Mouse (Mus musculus) left cerebral cortex, adult 9 months (tissue): ENCODE data around the gene Flywch2.
"Not testable (repeated sequence)": the region's sequence is repeated elsewhere in the genome, so short reads cannot be mapped to it uniquely, and the experiment has no call there.

ENCODE experiments used
- DNase-seq, 2 experiments: peaks; one replicate each; pipeline ENCODE4 v3.0.0; 2022; ENCODE audit warnings: low spot score in 2 of 2

Gene Flywch2

DNA sequence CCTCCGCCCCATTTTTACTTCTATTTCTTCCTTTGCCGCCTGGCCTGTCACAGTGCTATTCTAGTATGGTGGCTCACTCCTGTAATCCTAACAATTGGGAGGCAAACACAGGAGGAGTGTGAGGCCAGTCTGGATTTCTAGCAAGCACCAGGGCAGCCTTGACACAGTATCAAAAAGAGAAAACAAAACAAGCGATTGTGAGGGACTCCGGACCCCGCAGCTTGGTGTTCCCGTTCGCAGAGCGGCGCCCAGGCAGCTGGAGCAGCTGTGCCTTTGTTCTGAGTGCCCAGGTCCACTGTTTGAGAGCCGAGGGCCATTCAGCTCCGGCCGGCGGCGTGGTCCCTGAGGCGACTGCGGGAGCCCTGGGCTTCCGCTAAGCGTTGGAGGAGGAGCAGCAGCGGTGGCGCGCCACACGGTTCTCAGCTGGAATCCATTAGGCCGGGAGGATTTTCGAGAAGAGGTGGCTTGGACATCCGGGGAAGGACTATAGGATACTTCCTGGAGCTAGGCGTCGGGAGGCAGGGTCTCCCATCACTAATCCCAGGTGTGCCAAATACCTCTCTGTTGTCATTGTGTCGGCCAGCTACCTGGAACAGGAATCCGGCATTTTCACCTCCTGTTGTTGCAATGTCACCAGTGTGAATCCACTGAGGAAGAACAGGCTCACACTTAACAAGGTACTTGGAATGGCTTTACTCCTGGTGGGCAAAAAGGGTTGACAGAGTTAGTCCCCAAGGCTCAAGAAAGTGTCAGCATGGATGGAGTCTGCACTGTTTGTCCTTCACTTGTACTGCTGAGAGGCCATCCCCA lies 4.6 kb upstream of the Flywch2 start, which contains the start of gene Srrm2:
Srrm2 (plus strand) TSS at position 264 of the 810 bp plus-strand sequence.
- DNase-seq = peak in 1 of 2 experiments; percentile 63

GRCm38 (mm10) chr17:23789749-23790268 lies 3.9 kb upstream of the Flywch2 start:
- DNase-seq = no peak

- no peak for DNase-seq
These were observed 3.1 kb upstream of the Flywch2 start for GRCm38 (mm10) chr17:23788973-23789372.

- no peak for DNase-seq
These were observed 640 bp upstream of the Flywch2 start for GRCm38 (mm10) chr17:23786510-23786931.

DNA sequence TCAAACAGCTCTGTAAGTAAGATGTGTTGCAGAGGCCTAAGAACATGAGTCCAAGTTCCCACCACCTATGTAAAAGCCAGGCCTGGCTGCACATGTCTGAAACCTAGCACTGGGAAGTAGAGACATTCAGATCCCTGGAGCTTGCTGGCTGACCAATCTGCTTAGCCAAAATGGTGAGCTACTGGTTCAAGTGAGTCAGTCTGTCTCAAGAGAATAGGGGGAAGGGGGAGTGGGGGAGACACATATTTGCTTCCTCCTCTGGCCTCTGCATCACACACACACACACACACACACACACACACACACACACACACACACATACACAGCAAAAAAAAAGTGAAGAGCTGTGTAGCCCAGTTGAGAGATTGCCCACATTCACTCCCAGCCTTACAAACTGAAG lies 2.5 kb downstream of the Flywch2 start:
- no peak for DNase-seq

GRCm38 (mm10) chr17:23778447-23778846 lies 7.4 kb downstream of the Flywch2 start:
- DNase-seq = no peak

- DNase-seq = no peak
These were observed 8.7 kb downstream of the Flywch2 start for GRCm38 (mm10) chr17:23777141-23777540.

- DNase-seq = no peak
These were observed 9.7 kb downstream of the Flywch2 start for GRCm38 (mm10) chr17:23776216-23776615.

DNA sequence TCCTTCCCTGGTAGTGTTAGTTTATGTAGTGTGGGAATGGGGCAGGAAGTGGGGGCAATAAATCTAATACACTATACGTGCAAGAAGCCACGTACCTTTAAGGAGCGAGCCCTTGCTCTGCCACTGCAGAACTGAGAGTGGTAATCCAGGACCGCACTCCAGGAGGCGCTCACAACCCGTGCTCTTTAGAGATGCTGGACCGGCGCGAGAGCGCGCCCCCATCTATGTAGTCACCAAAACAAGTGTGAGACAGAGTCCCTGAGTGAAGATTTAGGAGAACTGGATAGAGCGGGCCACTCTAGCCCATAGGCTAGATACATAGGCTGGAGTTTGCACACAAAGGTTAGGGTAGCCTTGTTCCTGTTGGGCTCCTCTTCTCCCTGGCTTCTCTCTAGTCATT lies 11.8 kb downstream of the Flywch2 start:
- DNase-seq = peak in 1 of 2 experiments; percentile 86

DNA sequence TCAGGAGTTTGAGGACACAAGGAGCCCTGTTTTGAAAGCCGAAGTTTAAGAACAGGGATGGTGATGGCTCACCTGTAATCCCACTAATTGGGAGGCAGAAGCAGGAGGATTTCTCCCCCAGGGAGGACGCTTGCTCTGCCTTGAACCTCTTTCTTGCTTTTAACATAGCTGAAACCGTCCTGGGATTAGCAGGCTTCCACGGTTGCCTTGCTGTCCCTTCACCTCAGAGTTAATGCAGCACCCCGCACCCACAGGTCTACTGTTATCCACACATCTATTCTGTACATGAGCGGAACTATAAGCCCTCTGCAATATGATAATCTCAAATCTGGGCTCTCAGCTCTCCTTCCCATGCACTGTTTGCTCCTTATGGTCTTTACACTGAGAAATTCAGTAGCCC lies 12.2 kb downstream of the Flywch2 start:
- no peak for DNase-seq

DNA sequence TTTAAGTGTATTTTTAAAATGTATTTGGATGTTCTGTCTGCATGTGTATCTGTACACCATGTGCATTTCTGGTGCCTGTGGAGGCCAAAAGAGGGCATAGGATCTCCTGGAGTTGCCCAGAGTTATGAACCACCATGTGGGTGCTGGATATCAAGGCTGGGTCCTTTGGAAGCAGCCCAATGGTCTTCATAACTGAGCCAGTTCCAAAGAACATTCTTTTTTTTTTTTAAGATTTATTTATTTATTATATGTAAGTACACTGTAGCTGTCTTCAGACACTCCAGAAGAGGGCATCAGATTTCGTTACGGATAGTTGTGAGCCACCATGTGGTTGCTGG lies 13.7 kb downstream of the Flywch2 start:
- DNase-seq = not testable (repeated sequence)

GRCm38 (mm10) chr17:23771284-23772218 lies 14.3 kb downstream of the Flywch2 start, which contains the start of gene Flywch1:
Gene Flywch1 (minus strand): TSS chr17:23771602.
- DNase-seq = peak; percentile 98 to 99

GRCm38 (mm10) chr17:23770896-23771283 lies 15.0 kb downstream of the Flywch2 start:
- no peak for DNase-seq

- DNase-seq = no peak
These were observed 15.4 kb downstream of the Flywch2 start for GRCm38 (mm10) chr17:23770493-23770892.

DNA sequence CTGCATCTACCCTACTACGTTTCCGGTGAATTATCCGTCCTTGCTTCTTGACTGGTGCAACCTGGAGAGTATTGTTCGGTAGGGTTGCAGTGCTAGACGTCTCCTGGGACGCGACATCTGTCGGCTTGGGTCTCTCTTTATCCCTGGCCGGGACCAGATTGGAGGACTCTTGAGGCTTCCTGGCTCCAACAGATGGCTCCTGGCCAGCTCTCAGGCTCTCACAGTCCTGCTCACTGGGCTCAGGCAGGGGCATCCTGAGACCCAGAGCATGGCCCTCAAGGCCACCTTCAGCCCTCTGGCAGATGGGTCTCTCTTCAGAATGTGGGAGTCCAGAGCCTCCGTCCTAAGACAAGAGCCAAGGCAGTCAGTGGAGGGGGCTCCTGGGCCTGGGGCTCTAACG lies 22.9 kb downstream of the Flywch2 start:
- no peak for DNase-seq

DNA sequence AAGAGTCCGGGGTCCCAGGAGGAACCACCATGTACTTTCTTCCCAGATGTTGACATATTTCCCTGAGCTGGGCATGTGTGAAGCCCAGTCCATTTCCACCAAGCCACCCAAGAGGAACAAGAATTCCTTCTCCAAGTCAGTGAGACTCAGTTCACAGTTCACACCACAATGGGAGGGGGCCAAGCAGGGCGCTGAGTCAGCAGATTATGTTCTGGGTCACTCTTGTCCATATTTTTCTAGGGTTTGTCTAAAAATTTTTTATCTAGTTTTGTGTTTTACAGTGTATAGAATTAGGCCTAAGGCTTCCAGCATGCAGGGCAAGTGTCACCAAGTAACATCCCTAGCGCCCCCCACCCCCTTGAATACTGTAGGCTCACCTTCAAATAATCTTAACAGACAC lies 24.7 kb downstream of the Flywch2 start:
- no peak for DNase-seq

DNA sequence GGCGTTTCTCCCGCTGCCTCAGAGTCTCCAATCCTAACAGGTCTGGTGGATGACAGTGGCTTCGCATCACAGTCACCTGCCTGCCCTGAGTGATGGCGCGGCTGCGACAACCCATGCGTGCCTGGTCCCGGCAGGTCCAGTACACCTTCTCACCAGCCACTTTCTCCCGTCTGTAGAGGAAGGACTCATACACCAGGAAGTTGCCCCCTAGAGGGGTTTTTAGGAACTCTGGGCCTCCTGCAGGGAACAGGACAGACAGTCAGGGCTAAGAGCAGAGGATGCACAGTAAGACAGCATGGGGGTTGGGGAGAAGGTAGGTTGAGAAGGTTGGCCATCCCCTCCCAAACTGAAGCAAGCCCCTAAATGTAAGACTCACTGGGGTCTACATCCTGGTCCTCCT lies 25.6 kb downstream of the Flywch2 start:
- no peak for DNase-seq

GRCm38 (mm10) chr17:23758801-23759200 lies 27.1 kb downstream of the Flywch2 start:
- DNase-seq = no peak

DNA sequence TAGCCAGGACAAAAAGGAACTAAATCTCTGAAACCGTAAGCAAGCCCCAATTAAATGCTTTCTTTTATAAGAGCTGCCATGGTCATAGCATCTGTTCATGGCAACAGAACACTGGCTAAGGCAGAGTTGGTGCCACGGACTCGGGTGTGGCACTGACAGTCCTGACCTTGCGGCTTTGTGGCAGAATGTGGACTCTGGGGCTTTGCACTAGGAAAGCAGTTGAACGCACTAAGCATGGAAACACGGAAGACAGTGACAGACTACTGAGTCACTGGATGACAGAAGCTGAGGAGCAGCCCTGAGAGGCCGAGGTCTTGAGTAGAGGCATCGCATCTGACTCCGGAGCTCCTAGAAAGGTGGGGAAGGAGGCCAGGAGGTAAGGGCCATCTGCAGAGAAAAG lies 28.3 kb downstream of the Flywch2 start:
- DNase-seq = no peak

DNA sequence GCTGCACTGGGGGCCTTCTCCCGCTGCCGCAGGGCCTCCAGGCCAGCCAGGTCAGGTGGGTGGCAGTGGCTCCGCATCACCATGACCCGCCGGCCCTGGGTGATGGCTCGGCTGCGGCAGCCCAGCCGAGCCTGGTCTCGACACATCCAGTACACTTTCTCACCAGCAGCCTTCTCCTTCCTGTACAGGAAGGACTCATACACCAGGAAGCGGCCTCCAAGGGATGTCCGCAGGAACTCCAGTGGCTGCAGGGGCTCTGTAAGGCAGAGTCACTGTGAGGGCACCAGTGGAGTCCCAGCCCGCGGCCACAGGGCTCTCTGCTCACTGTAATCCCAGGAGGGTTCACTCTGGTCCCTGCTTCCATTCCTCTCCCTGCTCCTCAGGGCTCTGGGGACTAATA lies 30.2 kb downstream of the Flywch2 start:
- DNase-seq = no peak

DNA sequence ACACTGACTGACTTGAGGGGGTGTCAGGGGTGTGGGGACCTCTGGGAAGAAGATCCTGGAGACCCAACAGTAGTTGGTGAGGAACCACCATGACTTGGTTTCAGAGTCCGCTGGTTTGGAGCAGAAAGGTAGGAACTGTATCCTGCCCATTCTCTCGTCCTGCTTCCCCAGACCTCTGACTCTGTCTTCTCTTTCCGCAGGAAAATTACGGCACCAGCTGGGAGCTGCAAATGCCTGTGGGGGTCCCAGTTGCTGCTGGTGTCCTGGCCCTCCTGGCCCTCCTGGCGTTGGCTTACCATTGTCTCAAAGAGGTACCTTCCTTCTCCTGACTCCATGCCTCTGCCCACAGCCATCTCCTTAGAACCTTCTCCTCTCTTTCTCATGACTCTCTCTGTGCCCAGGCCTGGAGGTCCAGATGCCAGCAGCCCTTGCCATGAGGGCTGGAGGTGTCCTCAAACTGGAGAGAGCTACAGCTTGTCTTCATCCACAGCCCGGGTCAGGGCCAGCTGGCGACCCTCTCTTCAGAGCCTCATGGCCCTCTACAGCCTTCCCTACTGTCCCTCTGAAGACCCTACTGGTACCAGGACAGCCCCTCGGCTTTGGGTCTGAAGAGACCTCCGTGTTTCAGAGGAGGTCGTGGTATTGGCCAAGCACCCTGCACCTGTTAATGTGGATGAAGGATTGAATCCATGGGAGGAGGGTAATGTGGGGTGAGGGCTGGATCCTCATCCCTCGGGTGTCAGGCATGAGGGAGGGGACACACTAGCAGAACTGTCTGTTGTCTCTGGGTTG lies 36.3 kb downstream of the Flywch2 start:
- DNase-seq = no peak
